Mouse (Mus musculus) cerebellum, adult (tissue): ENCODE measurements around the gene Ralgps1.
A peak's percentile ranks its signal among the peaks of the same experiment; 100 is the strongest.
"Not testable (repeated sequence)": the region's sequence is repeated elsewhere in the genome, so short reads cannot be mapped to it uniquely, and the experiment has no call there.

Experiments used
- ATAC-seq: cut with Nextera tagmentation; 2 replicates; pipeline ENCODE4 v1.9.2; 2017; ENCODE audit warnings: mild to moderate bottlenecking, moderate library complexity, mixed read lengths; ENCODE audit not compliant: insufficient number of reproducible peaks, low FRiP score, low TSS enrichment

Gene Ralgps1

DNA sequence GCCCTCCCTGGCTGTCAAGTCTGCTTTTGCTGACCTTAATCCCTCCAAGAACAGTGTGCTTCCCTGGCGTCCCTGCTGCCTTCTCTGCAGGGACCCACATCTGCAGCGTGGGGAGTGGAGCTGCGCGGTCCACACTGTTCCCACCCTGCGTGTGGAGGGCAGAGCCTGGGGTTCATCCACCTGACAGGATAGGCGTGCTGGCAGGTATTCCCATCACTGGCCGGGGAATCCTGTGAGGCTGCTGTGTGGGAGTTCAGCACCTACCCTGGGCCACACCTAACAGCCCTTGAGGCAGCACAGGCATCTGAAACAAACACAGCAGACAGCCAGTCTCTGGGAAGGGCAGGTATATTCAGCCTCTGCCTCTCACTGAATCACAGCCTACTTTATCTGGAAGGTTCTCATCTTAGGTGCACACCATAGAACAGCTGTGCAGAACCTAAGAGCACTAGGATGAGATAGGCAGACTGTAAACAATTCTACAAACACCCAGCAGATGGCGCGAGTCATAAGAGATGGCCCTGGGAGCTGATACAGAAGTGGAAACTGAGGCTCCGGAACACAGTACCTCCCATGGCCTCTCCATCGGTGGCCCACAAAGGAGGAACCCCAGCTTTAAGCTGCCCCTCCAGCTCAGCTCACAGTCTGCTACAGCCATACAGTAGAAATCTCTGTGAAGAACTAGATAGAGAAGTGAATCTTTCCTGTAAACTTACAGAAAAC, 152.2 kb downstream of the Ralgps1 start:
- ATAC-seq: no peak

DNA sequence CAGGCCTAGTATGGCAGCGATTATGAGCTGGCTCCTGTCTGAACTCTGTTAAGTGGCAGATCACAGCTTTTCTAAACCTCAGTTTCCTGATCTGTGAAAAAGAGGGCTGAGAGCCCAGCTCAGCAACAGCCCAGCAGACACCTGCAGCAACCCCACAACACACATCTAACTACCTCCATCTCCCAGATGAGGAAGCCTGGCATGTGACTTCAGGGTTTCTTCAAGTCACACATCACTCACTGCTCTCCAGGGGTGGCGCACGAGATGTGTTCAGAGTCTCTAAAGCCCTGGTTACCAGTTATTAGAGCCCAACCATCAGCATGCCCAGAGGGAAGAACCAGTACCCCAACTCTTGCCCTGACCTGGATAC, 153.9 kb downstream of the Ralgps1 start:
- ATAC-seq: no peak

DNA sequence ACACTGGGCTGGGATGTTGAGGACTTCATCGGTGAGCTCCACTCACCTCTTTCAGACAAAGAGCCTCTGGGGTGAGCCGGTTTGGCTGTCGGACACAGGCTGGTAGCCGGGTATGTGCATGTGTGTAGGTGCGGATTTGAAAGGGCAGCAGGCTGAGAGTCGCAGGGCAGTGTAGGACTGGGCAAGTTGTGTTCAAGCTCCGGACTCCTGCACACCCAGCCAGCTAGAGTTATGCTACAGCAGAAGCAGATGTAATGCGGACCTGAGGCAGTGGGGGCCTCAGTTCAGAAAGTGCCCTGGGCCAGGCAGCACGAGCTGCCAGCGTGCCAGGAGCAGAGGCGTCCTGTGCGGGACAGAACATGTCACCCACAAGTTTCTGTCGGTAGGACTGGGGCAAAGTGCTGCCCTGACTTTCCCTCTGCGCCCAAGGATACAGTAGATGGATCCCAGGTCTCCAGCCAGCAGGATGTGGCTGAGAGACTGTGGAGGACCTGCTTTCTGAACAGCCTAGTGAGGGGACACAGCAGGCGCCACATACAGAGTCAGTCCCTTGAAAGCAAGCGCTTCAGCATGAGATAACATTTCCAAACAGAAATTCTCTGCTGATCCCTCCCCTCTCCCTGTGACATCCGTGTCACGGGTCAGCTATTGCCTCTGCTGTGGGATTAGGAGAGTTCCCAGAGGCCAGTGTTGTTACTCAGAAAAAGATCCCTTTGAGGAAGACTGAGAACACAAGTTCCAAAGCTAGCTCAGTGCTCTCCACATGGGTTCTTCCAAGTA, 154.5 kb downstream of the Ralgps1 start:
- ATAC-seq: no peak

DNA sequence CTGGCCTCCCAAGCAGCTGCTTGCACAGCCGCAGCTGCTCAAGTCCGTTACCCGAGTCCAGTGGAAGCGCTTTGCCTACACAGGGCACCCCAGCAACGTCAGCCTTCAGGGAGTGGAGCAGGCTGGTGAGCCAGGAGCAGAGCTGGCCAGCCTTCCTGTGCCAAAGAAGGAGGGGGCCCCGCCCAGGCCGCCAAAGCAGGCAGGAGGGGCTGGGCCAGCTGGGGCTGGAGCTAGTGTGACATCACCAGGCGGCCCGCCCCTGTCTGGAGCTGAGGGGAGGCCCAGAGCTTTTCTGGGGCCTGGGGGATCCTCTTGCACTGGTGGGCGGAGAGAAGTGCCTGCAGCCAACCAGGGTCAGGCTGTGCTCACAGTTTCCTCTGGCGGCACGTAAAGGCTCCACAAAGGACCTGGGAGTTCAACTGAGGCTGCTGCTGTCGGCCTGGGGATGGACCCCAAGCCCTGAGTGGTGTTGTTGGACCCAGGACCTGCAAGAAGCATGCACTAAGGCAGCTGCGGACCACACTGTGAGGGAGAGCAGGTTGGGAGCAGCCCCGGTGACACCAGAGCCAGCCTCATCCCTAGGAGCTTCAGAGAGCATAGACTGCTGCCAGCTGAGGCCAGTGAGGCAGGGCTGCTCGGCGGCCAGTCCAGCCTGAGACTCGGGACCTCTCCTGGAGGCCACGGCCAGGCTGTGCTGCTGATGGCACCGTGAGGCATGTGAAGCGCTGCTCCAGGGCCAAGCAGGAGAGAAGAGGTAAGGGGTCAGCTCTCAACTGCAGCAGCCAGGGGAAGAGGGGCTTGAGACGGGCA, 155.4 kb downstream of the Ralgps1 start, which contains the start of gene Angptl2:
TSS of gene Angptl2 (plus strand) at position 370 of the 810 bp plus-strand sequence.
- ATAC-seq: peak; percentile 75

DNA sequence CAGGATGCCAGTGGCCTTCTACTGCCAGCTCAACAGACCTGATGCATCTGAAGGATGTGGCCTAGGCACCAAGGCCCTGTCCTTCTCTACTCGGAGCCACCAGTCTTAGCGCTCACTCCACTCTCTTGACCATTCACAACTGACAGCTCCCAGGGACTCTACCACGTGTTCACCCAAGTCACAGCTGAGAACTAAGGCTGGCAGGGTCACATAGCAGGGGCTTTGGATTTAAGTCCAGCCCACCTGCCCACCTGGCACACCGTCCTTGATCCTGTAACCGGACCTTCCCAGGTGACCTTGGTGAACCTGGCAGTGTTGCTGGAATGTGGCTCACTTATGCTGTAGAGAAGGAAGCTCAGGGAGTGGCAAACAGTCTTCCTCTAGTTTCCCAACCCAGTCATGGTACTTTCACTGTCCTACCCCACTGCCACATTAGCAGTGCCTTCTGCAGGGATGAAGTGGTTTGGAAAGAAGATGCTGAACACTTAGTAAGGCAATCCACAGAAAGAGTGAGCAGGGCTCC, 156.0 kb downstream of the Ralgps1 start:
- ATAC-seq: no peak

DNA sequence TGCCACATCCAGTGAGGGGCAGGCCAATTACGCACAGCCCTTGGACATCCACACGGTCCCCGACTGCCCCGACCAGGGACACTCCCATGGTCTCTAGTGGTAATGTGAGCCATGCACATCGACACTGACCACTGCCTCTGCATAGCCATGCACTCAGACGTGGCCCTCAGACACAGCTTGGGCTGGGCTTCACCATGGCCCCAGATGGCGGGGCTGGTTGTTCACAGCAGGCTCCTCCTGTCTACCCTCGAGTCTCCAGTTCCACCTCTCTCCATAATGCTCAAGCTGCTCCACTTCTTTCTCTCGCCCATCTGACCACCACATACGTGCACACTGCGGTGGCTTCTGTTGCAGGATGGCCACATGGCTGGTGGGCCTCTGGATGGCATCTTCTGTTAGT, 160.0 kb downstream of the Ralgps1 start:
- ATAC-seq: not testable (repeated sequence)

DNA sequence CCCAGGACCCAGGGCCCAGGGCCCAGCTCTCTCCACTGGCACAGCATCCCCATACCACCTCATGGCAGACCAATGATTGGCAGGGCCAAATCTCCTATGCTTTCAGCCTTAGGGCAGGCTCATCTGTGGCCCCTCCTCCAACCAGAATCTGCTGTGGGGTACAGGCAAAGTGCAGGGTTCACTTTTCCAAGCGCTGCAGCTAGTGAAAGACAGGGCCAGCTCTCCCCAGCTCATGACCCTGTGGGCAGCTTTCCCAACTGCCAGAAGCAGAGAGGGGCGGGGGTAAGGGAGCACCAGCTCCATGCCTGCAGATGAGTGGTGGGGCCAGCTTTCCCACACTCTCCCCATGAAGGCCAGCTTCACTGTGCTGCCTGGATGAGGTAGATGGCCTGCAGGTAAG, 160.4 kb downstream of the Ralgps1 start:
- no peak for ATAC-seq

DNA sequence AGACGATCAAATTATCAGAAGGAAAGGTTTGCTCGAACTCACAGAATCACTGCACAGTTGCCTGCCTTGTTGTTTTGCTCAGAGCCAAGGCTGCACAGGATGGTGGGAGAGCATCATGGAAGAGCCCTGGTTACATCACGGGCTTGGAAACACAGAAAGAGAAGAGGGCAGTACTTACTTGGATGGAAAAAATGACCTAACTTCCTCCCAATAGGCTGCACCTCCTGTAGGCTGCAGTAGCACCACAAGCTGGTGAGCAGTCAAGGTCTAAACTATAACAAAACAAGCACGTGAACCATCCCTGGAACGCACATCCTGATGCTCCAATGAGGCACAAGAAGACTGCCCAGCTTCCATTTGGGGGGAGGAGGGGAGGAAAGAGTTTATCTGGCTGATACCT, 163.2 kb downstream of the Ralgps1 start:
- ATAC-seq: no peak

DNA sequence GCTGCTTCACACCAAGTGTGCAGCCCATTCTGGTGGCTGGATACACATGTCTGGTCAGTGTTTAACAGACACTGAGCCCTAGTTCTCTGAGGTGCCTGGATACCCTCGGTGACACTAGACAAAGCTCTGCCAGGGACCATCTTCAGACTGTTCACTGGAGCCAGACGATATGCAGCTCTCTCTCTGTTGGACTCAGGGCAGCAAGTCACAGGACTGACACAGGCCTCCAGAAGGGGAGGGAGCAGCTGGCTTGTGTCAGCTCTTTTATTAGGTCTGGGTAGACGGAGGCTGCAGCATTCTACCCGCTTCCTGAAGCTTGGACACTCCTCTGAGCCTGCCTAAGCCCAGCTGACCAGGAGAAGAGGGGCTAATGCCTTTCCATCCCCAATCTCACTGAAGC, 164.2 kb downstream of the Ralgps1 start:
- no peak for ATAC-seq

DNA sequence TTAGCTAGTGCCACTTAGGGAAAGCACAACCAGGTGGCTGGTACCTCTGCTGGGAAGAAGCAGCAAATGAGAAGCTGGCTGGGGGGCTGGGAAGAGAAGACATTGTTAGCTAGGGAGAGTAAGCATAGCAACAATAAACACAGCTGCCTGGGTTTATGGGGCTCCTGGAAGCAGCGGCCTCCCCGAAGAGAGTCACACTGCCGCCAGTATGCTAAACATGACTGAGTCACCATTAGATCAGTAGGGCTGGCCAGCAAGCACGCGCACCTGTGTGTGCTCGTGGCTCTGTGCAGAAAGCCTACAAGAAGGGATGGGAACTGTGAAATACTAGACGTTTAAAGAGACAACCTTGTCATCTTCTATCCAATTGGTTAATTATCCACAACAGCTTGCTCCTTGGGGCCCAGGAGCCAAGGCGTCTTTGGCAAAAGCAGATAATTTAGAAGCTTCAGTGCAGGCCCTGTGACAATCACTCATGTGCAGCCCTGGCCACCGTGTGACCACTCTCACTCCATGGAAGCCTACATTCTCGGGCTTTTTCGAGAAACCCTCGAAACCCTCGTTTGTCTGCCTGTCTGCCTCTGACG, 165.3 kb downstream of the Ralgps1 start:
- no peak for ATAC-seq

DNA sequence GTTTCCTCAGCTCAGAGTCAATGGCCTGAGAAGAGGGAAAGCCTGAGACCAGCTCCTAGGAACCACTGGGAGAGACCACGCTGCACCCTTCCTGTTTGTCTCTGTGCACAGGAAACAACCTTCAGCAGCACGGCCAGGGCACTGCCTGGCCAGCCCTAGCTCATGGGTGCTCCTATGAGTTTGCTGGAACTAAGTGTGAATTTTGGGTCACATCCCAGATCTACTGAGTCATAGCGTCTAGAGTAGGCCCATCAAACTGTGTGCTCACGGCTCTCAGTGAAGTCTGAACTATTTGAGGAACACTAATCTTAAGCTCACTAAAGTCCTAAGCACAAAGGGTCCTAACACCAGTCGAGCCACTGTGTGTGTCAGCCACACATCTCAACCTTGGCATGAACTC, 166.3 kb downstream of the Ralgps1 start:
- ATAC-seq: no peak

DNA sequence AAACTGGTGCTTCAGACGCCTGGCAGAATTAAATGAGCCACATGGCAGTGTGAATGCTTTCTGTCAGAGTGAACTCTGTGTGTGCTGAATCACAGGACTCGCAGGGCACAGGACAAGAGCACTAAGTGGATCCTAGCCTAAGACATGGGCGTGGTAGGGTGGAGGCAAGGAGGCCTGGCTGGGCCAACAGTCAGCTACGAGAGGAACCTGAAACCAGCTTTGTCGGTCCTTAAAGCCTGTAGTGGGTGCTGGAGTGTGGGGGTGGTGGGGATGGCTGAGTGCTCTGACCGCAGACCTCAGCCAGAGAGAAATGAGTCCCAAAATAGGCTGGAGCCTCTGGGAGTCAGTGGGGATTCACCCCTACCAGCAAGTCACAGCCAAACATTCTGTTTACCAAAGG, 168.0 kb downstream of the Ralgps1 start:
- ATAC-seq: no peak

DNA sequence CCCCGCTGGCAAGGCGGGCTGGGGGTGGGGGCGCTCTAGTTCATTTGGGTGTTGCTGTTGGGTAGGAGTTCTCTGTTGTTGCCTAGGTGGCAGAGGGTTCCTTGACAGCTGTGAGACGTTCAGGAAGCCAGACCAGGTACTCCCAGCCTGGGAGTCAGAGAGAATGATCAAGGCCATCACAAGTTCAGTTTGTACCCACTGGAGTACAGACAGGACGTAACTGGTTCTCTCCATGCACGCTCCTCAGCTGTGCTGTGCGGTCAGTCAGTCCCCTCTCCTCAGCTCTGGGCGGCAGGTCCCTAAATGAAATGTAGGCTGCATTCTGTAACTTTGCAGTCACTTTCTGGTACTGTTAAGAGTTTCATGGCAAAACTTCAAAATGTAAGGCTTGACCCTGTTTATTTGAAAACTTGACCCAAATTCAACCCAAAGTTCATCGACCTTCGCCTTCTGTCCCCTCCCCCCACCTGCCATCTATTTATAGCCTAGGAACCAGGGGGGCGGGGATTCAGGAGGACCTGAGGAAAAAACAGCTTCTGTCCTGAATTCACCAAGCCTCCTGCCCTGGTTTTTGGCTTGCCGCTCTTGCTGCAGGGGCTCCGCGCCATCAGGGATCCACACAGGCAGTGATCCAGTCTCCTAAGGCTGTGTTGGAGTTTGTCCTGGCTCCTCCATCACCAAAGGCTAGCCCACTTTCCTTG, 170.8 kb downstream of the Ralgps1 start:
- no peak for ATAC-seq

DNA sequence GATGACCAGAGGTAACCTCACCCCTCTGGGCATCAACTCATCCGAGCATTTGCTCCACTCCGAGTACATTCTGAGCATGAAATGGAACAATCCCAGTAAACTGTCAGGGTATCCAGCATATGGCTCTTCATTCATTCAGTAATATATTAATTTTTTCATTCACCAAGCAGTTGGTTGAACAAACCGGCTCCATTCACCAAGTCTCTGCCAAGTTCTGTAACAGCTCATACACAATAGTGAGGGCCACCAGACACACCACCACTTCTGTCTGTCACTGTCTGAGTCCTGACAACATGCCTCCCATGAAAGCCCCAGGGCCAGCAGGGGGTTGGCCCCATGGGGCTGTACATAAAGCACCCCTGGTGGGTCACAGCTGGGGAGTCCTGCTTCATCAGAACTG, 181.3 kb downstream of the Ralgps1 start:
- no peak for ATAC-seq

DNA sequence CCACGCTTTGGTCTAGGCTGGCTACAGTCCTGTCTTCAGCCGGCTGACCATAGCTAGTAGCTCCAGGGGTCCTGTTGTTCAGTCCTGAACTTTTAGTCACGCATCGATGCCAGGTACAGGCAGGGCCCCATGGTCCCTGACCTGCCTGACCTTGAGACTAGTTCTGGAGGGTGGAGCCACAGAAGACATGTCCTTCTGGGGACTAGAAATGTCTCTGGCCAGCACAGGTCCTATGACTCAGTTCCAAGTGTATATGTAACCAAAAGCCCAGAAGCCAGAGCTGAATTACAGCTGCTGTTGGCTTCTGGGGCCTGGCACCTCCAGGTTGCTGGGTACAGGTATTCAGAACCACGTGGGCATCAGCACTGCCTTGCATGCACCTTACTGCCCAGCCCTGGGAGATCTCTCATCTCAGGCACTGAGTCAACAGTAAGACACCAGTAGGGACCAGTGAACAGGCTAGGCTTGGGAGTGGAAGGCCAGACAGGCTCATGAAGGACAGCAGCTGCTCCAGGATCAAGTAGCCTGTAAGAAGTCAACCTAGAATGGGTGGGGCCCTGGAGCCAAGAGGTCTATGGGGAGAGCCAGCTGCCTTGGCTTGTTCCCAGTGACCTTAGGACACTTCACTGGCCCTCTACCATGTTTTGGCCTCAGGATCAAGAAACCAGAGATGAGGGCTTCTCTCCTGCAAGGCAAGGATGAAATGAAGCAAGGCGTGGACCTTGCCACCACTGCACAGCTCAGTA, 182.2 kb downstream of the Ralgps1 start:
- ATAC-seq: no peak

DNA sequence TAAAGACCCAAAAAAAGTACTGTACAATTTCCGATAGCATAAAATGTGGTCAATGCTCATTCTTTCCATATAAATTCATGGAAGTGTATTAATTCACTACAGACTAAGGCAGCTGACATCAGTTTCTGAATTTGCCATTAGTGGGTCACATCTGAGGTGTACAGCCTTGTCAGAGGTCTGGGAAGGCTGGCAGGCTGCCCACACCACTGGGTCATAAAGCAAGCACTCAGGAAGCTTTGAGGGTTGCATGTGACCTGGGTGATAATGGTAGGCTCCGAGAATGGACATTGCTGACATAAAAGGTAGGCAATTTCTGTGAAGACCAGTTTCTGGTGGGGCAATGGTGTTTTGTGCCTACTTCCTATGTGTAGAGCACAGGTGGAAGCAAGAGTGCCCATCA, 183.4 kb downstream of the Ralgps1 start:
- no peak for ATAC-seq

DNA sequence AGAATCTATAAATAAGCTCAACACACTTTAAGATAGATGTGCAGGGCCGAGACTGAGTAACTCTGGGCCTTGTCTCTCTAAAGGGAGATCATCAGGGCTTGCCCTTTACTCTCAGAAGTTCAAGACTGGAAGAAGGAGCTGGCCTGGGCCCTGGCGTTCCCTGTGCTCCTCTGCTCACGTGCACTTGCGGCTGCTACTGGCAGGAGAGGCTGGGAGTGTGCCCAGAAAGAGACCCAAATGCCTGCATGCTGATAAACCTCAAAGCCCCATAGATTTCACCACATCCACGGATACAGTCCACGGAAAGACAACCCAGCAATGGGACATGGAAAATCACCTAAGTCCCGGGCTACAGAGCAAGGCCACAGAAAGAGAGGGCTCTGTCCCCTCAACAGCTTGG, 184.8 kb downstream of the Ralgps1 start:
- no peak for ATAC-seq

DNA sequence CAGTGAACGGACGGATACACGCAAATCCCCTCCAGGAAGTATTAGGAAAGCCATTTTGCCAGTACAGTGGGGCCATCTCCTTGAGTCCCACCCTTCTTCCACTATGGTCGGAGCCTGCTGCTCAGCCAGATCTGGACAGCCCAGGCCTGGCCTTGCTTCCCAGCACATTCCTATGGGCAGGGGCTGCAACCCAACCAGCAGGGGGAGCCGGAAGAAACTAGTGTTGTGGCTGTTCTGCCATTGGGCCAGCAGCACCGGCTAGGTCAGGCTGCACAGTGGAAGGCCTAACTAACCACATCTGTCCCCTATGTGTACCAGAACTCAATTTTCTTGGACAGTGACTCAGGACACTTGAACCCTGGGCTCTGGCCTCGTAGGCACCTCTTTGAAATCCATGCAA, 186.0 kb downstream of the Ralgps1 start:
- no peak for ATAC-seq

DNA sequence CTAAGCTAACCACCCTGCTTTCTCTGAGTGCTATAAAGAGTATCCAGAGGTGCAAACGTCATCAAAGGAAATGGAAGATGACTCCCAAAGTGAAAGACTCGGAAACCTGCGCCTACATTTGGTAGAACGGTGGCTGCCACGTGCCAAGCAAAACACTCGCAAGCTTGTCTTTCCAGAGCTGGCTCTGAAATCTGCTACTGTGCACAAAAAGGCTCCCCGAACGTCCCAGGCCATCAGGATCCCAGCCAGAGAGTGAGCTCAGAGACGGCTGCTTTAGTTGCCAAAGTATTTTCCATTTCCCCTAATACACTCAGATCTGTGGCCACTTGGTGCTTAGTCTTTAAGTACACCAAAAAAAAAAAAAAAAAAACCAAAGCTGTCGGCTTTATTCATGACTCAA, 186.6 kb downstream of the Ralgps1 start:
- no peak for ATAC-seq
